Mouse (Mus musculus) testis, postnatal 14 days (tissue): ENCODE measurements around the gene Olfr1414.
"Not testable (repeated sequence)": the region's sequence is repeated elsewhere in the genome, so short reads cannot be mapped to it uniquely, and the experiment has no call there.

Source experiments
- DNase-seq: peaks from one replicate; pipeline ENCODE4 v3.0.0; 2021; ENCODE audit warnings: low spot score

The Olfr1414 gene

DNA sequence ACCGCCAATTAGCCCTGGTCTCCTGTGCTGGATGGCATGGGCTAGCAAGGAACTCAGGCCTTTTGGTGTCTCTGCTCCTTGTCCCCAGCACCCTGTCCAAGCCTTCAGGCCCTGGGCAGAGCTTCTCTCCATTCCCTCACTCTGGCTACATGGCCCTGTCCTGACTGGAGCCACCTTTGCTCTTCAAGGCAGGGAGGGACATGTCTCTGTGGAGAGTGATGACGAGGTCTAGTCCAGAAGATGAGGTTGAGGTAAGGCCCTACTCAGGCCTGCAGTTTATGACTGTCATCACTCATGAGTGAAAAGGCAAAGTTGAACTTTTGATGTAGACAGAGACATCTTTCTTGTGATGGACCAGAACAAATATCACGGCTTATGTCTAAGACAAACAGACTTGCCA lies at the start of gene Olfr1414:
TSS of gene Olfr1414 (minus strand) at position 101 of the 400 bp plus-strand sequence.
- no peak for DNase-seq

DNA sequence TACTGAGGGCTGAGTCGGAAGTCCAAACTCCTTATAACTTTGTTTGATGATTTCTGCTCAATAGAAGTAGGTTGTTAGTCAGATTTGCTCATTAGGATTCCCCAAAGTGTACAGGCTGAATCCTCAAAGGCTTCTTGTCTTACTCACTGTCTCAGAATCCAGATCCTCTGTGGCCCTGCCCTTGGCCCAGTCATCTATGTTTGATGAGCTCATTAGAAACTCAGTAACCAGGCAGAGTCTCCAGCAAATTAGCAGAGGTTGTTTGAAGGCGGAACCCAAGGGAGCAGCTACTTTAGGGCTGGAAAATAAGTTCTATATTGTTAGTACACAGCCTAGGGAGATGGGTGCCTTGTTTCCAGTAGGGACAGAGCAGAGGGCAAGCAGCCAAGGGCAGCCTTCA lies 27.5 kb upstream of the Olfr1414 start:
- no peak for DNase-seq

DNA sequence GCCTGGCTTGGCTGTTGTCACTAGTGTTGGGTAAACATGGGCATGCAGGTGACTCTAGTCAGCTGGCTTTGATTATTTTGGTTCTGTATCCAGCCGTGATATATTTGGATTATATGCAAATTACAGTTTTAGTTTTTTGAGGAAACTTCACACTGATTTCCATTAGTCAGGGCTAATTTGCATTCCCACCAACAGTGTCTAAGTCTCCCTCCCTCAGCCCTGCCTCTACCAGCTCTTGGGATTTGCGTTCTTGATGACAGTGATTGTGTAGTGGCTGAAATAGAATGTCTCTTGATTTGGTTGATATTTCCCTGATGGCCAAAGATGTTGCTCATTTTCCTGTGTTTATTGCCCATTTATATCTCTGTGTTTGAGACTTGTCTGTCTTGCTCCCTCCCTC lies 20.6 kb upstream of the Olfr1414 start:
- DNase-seq, result no peak

DNA sequence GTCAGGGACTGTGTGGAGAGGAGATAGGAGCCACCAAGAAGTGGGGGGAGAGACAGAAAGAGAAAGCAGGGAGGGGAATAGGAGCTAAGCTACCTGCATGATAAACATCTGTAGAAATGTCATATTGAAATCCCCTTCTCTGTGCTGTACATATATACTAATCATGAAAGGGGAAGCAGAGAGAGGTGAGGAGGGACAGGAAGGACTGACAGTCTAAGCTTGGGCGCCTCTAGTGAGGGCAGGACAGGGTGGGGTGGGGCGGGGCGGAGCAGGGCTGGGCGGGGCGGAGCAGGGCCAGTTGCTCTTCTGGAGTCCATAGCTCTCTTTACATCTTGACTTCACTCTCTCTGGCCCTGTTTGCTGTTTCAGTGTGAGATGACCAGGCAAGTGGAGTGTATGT lies 18.5 kb upstream of the Olfr1414 start:
- no peak for DNase-seq

DNA sequence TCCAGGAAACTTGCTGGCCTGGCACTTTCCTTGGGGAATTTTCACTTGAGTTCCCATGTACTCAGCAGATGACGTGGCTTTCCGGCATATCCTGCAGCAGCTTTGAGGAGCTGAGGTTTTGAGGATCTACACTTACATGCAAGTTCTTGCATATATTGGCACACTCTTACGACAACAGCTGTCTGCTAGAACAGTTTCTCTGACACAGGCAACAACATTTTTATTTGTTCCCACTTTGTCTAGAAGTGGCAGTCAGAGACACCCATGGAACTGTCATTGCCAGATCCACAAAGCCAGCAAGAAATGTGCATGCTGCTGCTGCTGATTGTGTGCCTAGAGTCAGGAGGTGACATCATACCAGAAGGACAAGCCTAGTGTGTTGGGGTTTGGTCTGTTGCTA lies 5.3 kb upstream of the Olfr1414 start:
- DNase-seq, result no peak

DNA sequence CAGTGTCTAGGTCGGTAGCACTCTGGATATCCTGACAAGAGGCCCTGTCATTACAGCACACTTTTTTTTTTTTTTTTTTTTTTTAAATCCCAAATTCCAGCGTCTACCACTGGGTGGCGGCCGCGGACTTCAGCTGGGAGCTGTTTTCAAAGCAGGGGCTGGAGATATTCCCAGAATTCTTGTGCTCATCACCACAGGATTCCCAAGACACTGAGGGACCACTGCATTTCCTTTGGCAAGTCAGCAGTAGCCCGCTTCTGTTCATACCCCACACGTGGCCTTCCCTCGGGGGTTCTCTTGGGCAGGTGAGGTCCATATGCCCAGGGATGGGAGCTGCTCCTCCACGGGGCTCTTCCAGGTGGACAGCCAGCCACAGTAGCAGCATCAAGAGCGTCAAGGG lies 2.9 kb upstream of the Olfr1414 start:
- no peak for DNase-seq

DNA sequence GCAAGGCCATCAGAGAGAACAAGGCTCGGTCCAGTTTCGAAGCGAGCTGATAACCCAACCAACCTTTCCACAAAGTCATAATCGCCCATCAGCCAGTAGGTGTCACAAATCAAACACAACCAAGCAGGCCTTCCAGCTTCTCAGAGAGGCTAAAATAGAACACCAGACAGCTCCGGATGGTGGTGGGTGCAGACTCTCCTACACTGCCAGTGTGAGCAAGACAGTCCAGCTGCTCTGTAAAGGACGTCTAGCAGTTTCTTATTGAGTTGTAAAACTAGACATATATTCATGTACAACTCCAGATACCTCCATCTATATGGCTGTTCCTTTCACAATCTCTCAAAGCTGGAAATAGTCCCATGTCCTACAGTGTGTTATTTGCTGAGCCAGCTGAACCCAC lies 585 bp upstream of the Olfr1414 start:
- no peak for DNase-seq

DNA sequence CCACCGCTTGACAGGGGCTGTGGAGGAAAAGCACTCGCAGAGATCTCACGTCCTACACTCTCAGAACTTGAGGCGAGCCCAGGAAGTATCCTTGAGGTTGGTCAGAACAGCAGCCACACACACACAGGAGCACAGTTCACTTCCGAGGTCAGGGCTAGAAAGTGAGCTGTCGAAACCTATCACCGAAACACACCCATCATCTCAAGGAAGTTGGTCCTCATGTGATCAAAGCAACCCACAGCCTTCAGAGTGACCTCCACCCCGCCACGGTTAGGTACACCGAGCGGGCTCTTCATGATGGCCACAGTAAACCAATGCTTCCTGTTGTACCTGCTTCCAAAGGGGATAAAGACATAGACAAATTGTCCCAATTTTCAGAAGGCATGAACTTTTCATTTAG lies 3.1 kb downstream of the Olfr1414 start:
- no peak for DNase-seq

DNA sequence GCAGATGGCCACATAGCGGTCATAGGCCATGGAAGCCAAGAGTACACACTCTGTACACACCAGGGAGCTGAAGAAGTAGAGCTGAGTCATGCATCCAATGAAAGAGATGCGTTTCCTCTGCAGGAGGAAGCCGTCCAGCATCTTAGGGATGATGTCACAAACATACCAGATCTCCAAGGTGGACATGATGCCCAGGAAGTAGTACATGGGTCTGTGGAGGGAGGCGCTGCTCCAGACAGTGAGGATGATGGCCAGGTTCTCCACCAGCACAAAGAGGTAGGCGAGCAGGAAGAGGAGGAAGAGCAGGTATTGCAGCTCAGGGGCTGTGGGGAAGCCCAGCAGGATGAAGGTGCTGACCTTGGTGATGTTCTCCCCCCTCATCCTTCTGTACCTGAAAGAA lies 6.8 kb downstream of the Olfr1414 start:
- not testable (repeated sequence) for DNase-seq

DNA sequence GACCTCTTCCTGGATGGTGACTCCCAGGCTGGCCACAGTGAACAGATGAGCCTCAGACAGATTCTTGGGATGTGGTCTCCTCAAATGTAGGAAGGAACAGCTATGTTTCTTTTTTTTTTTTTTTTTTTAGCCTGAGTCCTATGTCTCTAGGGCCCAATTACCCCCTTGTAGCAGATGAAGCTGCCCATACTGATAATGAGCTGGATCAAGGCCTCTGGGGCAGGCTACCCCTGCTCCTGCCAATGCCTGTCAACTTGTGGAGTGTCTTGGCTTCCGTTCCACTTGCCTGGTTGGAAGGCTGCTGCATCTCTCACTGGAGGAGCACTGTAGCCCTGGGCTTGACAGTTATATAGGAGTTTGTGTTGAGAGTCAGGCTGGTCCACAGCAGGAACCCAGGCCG lies 22.5 kb downstream of the Olfr1414 start, which contains the start of gene Olfr1415:
TSS of gene Olfr1415 (minus strand) at position 101 of the 400 bp plus-strand sequence.
- no peak for DNase-seq

DNA sequence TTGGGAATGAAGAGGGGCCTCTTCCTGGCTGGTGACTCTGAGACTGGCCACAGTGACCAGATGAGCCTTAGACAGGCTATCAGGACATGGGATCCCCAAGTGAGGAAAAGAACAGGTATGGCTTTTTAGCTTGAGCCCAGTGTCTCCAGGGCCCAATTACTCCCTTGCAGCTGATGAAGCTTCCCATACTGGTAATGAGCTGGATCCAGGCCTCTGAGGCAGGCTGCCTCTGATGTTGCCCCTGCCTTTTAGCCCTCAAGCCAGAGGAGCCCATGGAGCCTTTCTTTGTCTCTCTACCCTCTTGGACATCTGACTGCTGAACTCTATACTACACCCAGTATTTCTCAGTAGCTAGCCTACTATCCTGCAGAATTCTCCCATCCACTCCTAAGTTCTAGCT lies 33.4 kb downstream of the Olfr1414 start, which contains the start of gene Olfr1416:
TSS of gene Olfr1416 (minus strand) at position 101 of the 400 bp plus-strand sequence.
- DNase-seq, result no peak

DNA sequence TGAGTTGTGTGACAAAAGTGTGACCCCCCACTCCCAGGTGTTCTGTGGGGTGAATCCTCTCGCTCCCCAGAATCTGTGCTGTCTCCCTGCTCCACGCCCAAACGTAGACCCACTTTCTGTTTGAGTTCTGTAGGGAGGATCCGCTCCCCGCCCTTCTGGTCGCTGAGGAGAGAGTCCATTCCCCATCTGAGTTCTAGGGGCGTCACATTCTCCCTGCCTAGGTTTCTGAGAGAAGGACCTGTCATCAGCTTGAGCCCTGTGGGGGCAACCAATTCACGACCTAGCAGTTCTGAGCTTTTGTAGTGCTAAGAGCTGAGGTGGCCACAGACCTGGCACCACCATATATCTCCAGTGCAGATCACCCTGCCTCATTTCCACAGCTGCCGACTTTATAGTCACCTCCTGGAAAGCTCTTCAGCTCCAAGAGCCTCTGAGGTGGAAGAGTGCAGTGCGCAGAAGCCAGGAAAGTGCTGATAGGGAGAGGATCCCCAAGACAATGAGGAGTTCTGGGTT lies 44.3 kb downstream of the Olfr1414 start:
- no peak for DNase-seq

DNA sequence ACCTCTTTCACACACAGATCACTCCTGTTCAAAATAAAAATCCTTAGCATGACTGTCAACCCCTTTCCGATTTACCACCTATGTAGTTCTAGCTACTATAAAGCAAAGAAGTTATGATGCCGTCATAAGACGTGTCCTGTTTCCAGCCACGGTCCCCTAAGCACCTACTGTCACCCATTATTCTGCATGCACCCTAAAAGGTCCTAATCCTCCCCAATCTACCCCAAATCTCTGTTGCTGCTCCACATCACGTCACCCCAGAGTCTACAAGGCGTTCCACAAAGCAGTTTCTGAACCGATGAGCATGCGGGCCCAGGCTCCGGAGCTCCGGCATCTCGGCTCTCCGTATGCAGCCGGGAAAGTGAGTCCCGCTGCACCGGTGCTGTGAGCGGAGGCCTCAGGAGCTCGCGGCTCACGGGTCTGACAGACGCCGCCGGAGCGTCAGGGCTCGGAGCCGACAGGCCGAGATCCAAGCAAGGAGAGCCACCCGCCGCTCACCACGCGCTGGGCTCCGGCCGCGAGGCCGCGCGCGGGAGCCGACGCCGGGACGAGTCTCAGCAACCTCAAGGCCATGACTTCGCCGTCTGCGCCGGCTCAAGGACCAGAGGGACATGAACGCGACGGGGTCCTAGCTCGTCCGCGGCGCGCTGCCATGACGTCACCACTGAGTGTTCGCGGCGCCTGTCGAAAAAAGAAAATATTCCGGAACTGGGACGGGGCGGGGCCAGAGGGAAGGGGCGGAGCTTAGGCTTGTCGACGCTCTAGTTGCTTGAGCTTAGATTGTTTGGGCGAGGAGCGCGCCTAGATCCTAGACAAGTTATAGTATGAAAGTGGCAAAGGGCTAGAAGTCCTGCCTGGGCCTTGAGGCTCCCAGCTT lies 45.1 kb downstream of the Olfr1414 start, which contains the start of gene Ndufa10:
TSS of gene Ndufa10 (minus strand) at position 696 of the 877 bp plus-strand sequence.
- DNase-seq, result peak; percentile 90

DNA sequence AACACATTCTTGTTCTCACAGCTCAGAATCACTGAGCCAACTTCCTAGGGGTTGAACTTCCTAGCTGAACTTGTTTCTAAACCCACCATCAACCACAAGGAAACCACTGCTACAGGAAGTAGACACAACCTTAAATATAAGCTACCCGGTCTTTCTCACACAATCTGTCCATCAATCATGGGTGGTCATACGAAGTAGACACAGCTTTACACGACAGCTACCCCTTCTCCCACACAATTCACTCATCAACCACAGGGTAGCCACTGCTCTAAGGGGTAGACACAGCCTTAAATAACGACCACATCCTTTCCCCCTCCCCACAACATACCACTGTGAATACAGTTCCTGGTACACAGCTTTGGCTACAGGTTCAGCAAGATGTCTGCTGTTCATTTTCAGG lies 49.6 kb downstream of the Olfr1414 start:
- no peak for DNase-seq

DNA sequence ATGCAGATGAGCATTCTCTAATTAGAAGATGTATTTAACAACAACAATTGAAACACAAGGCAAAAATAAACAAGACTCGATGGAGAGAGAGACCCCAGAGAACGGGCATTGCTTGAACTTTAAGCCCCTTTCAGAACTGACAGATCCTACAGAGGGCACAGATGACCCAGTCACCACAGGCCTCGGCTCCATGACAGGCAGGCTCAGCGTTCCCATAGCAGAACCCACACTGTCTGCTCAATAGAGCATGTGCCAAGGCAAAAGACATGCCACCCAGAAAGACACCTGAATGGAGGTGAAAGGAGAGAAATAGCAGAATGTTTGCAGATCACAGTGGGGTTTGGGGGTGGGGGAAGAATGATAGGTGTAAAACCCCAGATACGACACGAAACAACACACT lies 60.0 kb downstream of the Olfr1414 start:
- DNase-seq, result no peak

DNA sequence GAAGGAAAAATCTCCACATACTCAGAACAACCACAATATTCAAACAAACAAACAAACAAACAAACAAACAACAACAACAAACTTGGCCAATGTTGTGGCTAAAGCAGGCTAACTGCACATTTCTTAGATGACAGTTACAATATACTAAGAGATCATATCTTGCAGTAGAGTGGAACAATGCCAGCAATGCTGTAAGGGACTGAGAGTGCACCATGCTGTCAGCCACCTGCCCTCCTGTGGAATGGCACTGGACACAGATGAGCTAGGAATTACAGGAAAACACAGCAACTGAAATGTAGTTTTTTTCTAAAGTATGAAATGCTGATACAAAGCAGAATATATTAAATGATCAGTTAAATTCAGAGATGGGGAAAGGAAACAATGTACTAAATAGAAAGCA lies 60.7 kb downstream of the Olfr1414 start:
- DNase-seq, result no peak
